Mouse (Mus musculus) heart, embryonic 14.5 days (tissue): Measurements from ENCODE around the gene Adam8. TPM values are rescaled to one million over a fixed set of nuclear protein-coding genes. Genes with fewer than 3 reads are reported as not detected.

Experiments
- ATAC-seq: fragments of 200-750 bp; cut with Nextera tagmentation; 2 replicates; pipeline ENCODE4 v1.8.0; 2017; ENCODE audit warnings: low read depth, moderate TSS enrichment; ENCODE audit not compliant: insufficient number of reproducible peaks, insufficient read depth, low FRiP score
- H3K27ac ChIP-seq, 2 experiments: fragments of 200-500 bp in 1 of 2; fragments of 300-500 bp in 1 of 2; sonication (generic) in 1 of 2; replicated peaks in 1 of 2; 2 replicates each; pipeline ENCODE4 v1.5.1; 2012 to 2014; ENCODE audit warnings: low read depth in 2 of 2, low read length in 2 of 2, control low read depth in 1 of 2, mild to moderate bottlenecking in 1 of 2, mixed read lengths in 1 of 2; ENCODE audit not compliant: control insufficient read depth in 1 of 2, insufficient read depth in 1 of 2
- H3K27me3 ChIP-seq: fragments of 300-500 bp; sonication (generic); 2 replicates; pipeline ENCODE4 v1.6.1; 2014; ENCODE audit warnings: mild to moderate bottlenecking, low read length, control low read depth; ENCODE audit not compliant: control insufficient read depth, insufficient read depth
- H3K36me3 ChIP-seq: fragments of 300-500 bp; sonication (generic); 2 replicates; pipeline ENCODE4 v1.6.1; 2014; ENCODE audit warnings: mild to moderate bottlenecking, control low read depth, low read length, mixed read lengths; ENCODE audit not compliant: control insufficient read depth, insufficient read depth
- H3K4me1 ChIP-seq, 2 experiments: fragments of 200-500 bp in 1 of 2; fragments of 300-500 bp in 1 of 2; sonication (generic) in 1 of 2; 2 replicates each; pipeline ENCODE4 v1.6.1; 2012 to 2014; ENCODE audit warnings: low read length in 2 of 2, control low read depth in 1 of 2, mixed read lengths in 1 of 2; ENCODE audit not compliant: control insufficient read depth in 2 of 2, insufficient read depth in 2 of 2
- H3K4me2 ChIP-seq: fragments of 300-500 bp; sonication (generic); 2 replicates; pipeline ENCODE4 v1.6.1; 2014; ENCODE audit warnings: mild to moderate bottlenecking, low read length
- H3K4me3 ChIP-seq, 2 experiments: fragments of 200-500 bp in 1 of 2; fragments of 300-500 bp in 1 of 2; sonication (generic) in 1 of 2; 2 replicates each; pipeline ENCODE4 v1.5.1; 2012 to 2014; ENCODE audit warnings: low read length in 2 of 2, mild to moderate bottlenecking in 2 of 2, control low read depth in 1 of 2, low read depth in 1 of 2, moderate library complexity in 1 of 2; ENCODE audit not compliant: control insufficient read depth in 1 of 2, insufficient read depth in 1 of 2
- H3K9ac ChIP-seq: fragments of 300-500 bp; sonication (generic); 2 replicates; pipeline ENCODE4 v1.6.1; 2014; ENCODE audit warnings: mild to moderate bottlenecking, low read length
- H3K9me3 ChIP-seq: fragments of 300-500 bp; sonication (generic); 2 replicates; pipeline ENCODE4 v1.6.1; 2016; ENCODE audit warnings: low read length, control low read depth; ENCODE audit not compliant: control insufficient read depth
- WGBS: fragments of 180-500 bp; shearing (Covaris S2); extraction: QIAGEN DNeasy Blood & Tissue Kit; methylation state at CpG from one replicate; pipeline ENCODE4 v1.1.7; 2014; 5-methylcytosine and 5-hydroxymethylcytosine counted together
- microRNA counts: library from miRNA; unstranded; fragments of <30 nt; microRNA quantifications from one replicate; lab custom pipeline; 2016
- microRNA-seq: library from miRNA; unstranded; fragments of <30 nt; microRNA quantifications from one replicate; pipeline ENCODE4, GENCODE M21; 2016
- polyA plus RNA-seq: library from polyadenylated mRNA; unstranded; fragments of >200 nt; fragmentation: Nextera tagmentation; extraction: Ambion mirVana; gene quantifications from 2 replicates; pipeline ENCODE4 v1.2.1, GENCODE M21; 2014

Adam8 gene
- polyA plus RNA-seq, 1 experiment from 2014 or later = 0.82 TPM

GRCm38 (mm10) chr7:139936705-139937104 lies 55.7 kb downstream of the Adam8 start:
- WGBS = 85% methylated on average over 10 of the region's 10 CpGs
- H3K4me2 ChIP-seq = no peak overlapping the region

GRCm38 (mm10) chr7:139930732-139931131 lies 61.6 kb downstream of the Adam8 start:
- no peaks in the 10 kb centered on the region for H3K36me3 ChIP-seq
- no peaks in the 10 kb centered on the region for H3K9me3 ChIP-seq
- no peak overlapping the region for H3K4me2 ChIP-seq
- H3K27ac ChIP-seq = no peak overlapping the region
- ATAC-seq = no peak
- peaks cover 13% of the 10 kb centered on the region; the same call in 1 of the 2 replicates for H3K27me3 ChIP-seq
- no peak overlapping the region for H3K9ac ChIP-seq
- WGBS = 17% methylated on average over 11 of the region's 11 CpGs
- H3K4me3 ChIP-seq = no peak overlapping the region
- H3K4me1 ChIP-seq = no peaks in the 10 kb centered on the region

More at GRCm38 (mm10) chr7:139936705-139937104, 55.7 kb downstream of the Adam8 start:
- Histone ChIP-seq H3K4me1 (no peaks in the 10 kb centered on the region), H3K27me3 (peaks cover 36% of the 10 kb centered on the region), H3K4me3 (no peak overlapping the region), H3K9ac (no peak overlapping the region), H3K36me3 (no peaks in the 10 kb centered on the region), H3K9me3 (no peaks in the 10 kb centered on the region), H3K27ac (no peak overlapping the region)
- no peak for ATAC-seq

MicroRNAs within 50 kb of the gene (microRNA counts, 519-probe panel; counts per million panel counts)
- microRNA mmu-miR-202-3p (lab: Ali Mortazavi, UCI) (322 counts per million, percentile 70 among the panel's probes with 10 or more counts), microRNA mmu-miR-202-5p (lab: Ali Mortazavi, UCI) (322 counts per million, percentile 70 among the panel's probes with 10 or more counts)

Small RNA genes lying within 50 kb of the gene (microRNA-seq; reads per million reads assigned to microRNA genes)
- gene Mir202 = not detected
- gene Mir7062 = 2.0 reads per million
- gene mmu-mir-7686 = not detected

Other genes starting within 250 kb of the Adam8 start
- gene Adgra1, start 158.4 kb downstream of the Adam8 start, polyA plus RNA-seq = 0.19 TPM in 1 of 2 replicates, not detected in the other
- gene Kndc1, start 97.9 kb downstream of the Adam8 start, polyA plus RNA-seq = 0.09 and 0.16 TPM in 2 replicates
- gene Utf1, start 48.8 kb downstream of the Adam8 start, polyA plus RNA-seq = not detected in 2 replicates
- gene 6430531B16Rik, start 13.8 kb downstream of the Adam8 start, polyA plus RNA-seq = 0.22 TPM in 1 of 2 replicates, not detected in the other
- gene Zfp511, start 43.8 kb upstream of the Adam8 start, polyA plus RNA-seq = 33.7 and 34.6 TPM in 2 replicates
- gene Tubgcp2, start 44.1 kb upstream of the Adam8 start, polyA plus RNA-seq = 32.8 and 34.2 TPM in 2 replicates
- not detected in 2 replicates for gene Msx3, start 56.5 kb upstream of the Adam8 start, polyA plus RNA-seq
- 0.20 and 0.42 TPM in 2 replicates for gene Caly, start 90.0 kb upstream of the Adam8 start, polyA plus RNA-seq
- 0.59 TPM in 1 of 2 replicates, not detected in the other for gene Prap1, start 100.8 kb upstream of the Adam8 start, polyA plus RNA-seq
- gene Fuom, start 109.9 kb upstream of the Adam8 start, polyA plus RNA-seq = 108 and 111 TPM in 2 replicates
- 12.4 and 12.5 TPM in 2 replicates for gene Paox, start 123.2 kb upstream of the Adam8 start, polyA plus RNA-seq
- 220 and 227 TPM in 2 replicates for gene Echs1, start 123.9 kb upstream of the Adam8 start, polyA plus RNA-seq
- 38.2 and 40.8 TPM in 2 replicates for gene Mtg1, start 145.0 kb upstream of the Adam8 start, polyA plus RNA-seq
- 0.11 TPM in 1 of 2 replicates, not detected in the other for gene Sprn, start 162.3 kb upstream of the Adam8 start, polyA plus RNA-seq
- gene Olfr522, start 172.2 kb upstream of the Adam8 start, polyA plus RNA-seq = not detected in 2 replicates
- not detected in 2 replicates for gene Olfr523, start 180.7 kb upstream of the Adam8 start, polyA plus RNA-seq
- not detected in 2 replicates for gene Olfr524, start 213.4 kb upstream of the Adam8 start, polyA plus RNA-seq
- not detected in 2 replicates for gene Cd163l1, start 225.7 kb upstream of the Adam8 start, polyA plus RNA-seq